Mouse (Mus musculus): Measurements from ENCODE around the gene Rpp38. TPM values are rescaled to one million over a fixed set of nuclear protein-coding genes. Genes with fewer than 3 reads are reported as not detected.

Rpp38 gene
- polyA plus RNA-seq, 1 experiment from 2014 or later: 22.1 TPM

DNA sequence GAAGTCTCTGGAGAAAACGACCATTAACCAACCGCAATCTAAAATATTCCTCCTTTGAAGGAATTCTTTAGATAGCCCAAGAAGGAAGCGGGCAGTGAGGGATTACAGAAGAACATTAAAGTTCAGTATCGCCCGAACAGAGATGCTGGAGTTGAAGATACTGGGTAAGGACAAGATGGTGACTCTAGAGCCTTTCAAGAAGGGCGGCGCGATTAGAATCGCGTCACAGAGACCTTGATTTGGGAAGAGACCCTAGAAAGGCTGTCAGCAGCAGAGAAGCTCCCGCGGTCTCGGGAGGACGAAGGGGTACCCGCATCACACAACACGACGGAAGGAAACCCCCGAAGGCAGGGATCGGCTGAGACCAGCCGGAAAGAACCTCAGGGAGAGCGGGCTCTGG, 387 bp downstream of the Rpp38 start:
- Histone ChIP-seq H3K9me3 (replicated peaks) (no peaks in the 10 kb centered on the region), H3K4me1 (peaks cover 17% of the 10 kb centered on the region), H3K27me3 (0 out of 2 replicates have a peak, but pooled peaks cover 7% of the 10 kb centered on the region), H3K36me3 (peaks cover 25% of the 10 kb centered on the region), H3K27ac (replicated peaks) (peak overlapping the region; percentile 83), H3K4me3 (replicated peaks) (peak overlapping the region; percentile 80), H3K4me2 (replicated peaks) (peak overlapping the region; percentile 67), H3K9ac (peak overlapping the region; percentile 71)
- no peak for ATAC-seq (ENCODE audit: insufficient number of reproducible peaks, low FRiP score, low TSS enrichment, low read depth)
- 2% methylated on average over 21 of the region's 21 CpGs for WGBS

DNA sequence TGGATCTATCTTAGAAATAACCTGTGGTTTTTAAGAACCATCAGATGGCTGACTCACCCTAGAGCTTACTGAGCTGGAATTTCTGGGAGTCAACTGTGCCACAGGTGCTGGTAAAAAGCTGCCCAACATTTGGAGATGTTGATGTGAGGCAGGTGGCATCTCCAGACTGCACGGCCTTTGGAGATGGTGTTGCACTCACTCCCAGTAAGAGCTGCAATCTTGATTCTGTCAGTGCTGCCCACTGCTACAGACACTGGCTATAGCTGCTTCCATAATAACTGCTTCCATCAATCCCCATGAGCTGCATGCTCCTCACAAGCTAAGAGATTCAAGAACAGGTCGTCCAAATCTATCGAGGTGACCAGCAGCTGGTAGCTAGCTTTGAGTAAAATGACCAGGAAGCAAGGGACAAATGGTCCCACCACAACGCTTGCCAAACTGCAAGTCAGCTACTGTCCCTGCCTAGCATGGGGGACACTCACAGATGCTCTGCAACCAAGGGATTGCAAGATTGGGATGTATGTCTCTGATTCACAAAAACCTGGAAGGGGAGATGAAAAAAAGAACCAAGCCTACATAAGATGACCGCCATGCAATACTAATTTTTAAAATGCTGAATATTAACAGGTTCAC, 1.3 kb downstream of the Rpp38 start:
- Histone ChIP-seq H3K36me3 (peaks cover 29% of the 10 kb centered on the region), H3K9ac (no peak overlapping the region), H3K27me3 (0 out of 2 replicates have a peak, but pooled peaks cover 2% of the 10 kb centered on the region), H3K4me1 (peaks cover 17% of the 10 kb centered on the region), H3K4me3 (replicated peaks) (peak overlapping the region; percentile 80), H3K4me2 (replicated peaks) (peak overlapping the region; percentile 67), H3K27ac (replicated peaks) (no peak overlapping the region), H3K9me3 (replicated peaks) (no peaks in the 10 kb centered on the region)
- no peak for ATAC-seq (ENCODE audit: insufficient number of reproducible peaks, low FRiP score, low TSS enrichment, low read depth)
- 80% methylated on average over 5 of the region's 5 CpGs for WGBS

DNA sequence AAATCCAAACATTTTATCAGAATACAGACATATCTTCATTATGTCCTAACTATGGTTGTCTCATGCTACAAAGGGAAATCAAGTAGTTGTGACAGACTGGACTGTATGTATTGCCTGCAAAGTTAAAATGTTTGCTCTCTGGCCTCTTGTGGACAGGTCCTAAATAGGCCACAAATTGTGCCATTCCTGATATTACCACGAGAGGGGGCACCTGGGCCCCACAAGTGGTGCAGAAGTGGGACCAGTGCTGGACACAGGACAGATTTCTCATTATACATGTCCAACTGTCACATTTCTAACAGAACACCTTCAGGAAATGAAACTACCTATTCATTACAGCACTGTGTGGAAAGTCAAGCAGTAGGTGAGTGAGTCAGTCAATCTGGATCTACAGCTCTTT, 5.1 kb downstream of the Rpp38 start:
- H3K9me3 ChIP-seq (replicated peaks): no peaks in the 10 kb centered on the region
- no peak overlapping the region for H3K4me2 ChIP-seq (replicated peaks)
- H3K27me3 ChIP-seq: no peaks in the 10 kb centered on the region
- H3K4me1 ChIP-seq: peaks cover 8% of the 10 kb centered on the region
- H3K36me3 ChIP-seq: peaks cover 55% of the 10 kb centered on the region
- 30% methylated on average over 1 of the region's 1 CpGs for WGBS
- H3K27ac ChIP-seq (replicated peaks): no peak overlapping the region
- no peak for ATAC-seq (ENCODE audit: insufficient number of reproducible peaks, low FRiP score, low TSS enrichment, low read depth)
- H3K4me3 ChIP-seq (replicated peaks): no peak overlapping the region
- H3K9ac ChIP-seq: no peak overlapping the region

DNA sequence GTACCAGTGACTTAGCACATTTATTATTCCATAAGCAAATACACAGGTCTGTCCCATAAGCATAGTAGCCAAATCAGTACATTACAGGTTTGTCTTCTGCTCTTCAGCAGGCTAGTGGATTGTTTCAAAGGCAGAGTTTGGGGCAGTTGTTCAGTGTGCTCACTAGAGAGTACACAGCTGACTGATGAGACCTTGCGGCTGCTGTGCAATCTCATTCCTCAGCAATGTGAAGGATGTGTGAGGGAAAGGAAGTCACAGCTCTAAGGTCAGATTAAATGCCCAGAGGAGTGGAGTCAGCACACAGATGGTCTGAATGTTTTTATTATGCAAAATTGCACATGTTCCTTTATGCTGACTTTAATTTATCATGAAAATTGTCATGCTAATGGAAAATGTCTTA, 5.9 kb downstream of the Rpp38 start:
- ATAC-seq (ENCODE audit: insufficient number of reproducible peaks, low FRiP score, low TSS enrichment, low read depth): no peak
- no peak overlapping the region for H3K9ac ChIP-seq
- no peaks in the 10 kb centered on the region for H3K9me3 ChIP-seq (replicated peaks)
- no peak overlapping the region for H3K4me2 ChIP-seq (replicated peaks)
- WGBS: 82% methylated on average over 1 of the region's 1 CpGs
- H3K27me3 ChIP-seq: no peaks in the 10 kb centered on the region
- H3K36me3 ChIP-seq: peaks cover 59% of the 10 kb centered on the region
- no peak overlapping the region for H3K4me3 ChIP-seq (replicated peaks)
- peaks cover 6% of the 10 kb centered on the region for H3K4me1 ChIP-seq
- no peak overlapping the region for H3K27ac ChIP-seq (replicated peaks)

DNA sequence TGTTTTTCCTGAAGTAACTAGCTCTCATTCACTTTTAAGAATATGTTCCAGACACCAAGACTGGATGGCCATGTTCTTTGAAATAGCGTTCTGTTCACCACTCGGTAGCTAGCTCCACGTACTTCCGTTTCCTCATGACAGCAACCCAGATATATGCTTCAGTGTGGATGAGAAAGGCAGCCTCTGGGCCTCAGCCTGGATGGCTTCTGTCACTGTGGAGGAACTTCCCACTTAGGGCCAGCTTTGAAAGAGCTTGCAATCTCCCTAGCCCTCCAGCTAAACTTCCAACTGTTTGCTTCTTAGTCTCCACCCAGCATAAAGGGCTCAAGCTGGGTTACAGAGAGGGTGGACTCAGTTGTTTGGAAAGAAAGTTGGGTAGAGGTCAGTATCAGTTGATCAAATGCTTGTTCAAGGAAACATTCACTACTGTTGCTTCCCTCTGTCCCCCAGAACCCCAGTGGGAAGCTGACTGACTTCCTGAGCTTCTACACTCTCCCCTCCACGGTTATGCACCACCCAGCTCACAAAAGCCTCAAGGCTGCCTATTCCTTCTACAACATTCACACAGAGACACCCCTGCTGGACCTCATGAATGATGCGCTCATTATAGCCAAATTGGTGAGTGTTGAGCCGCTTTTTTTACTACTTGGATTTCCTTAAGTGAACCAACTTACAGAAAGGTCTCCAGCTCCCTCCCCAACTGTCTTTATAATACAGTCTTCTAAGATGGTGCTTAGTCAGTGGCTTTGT, 7.9 kb downstream of the Rpp38 start:
- no peak overlapping the region for H3K4me3 ChIP-seq (replicated peaks)
- no peak overlapping the region for H3K4me2 ChIP-seq (replicated peaks)
- H3K4me1 ChIP-seq: no peaks in the 10 kb centered on the region
- H3K9me3 ChIP-seq (replicated peaks): no peaks in the 10 kb centered on the region
- H3K27me3 ChIP-seq: no peaks in the 10 kb centered on the region
- WGBS: 88% methylated on average over 7 of the region's 7 CpGs
- no peak overlapping the region for H3K27ac ChIP-seq (replicated peaks)
- no peak overlapping the region for H3K9ac ChIP-seq
- ATAC-seq (ENCODE audit: insufficient number of reproducible peaks, low FRiP score, low TSS enrichment, low read depth): no peak
- H3K36me3 ChIP-seq: peaks cover 56% of the 10 kb centered on the region

DNA sequence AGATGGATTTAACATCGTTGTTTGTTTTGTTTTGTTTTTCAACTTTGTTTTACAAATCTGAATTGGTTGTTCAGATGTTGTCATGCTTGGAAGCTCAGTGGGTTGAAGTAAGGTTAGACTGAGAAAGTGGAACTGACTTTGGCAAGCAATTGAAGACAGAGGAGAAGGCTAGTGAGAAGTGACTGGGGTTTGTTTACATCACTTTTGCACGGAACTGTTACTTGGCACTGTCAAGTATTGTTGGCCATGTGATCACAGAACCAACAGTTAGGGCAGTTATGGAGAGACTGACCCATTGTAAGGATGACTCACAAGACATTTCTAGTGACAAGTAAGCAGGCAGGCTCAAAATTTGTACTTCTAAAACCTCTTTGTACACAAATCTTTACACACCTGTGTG, 9.3 kb downstream of the Rpp38 start:
- Histone ChIP-seq H3K4me3 (replicated peaks) (no peak overlapping the region), H3K36me3 (peaks cover 52% of the 10 kb centered on the region), H3K27ac (replicated peaks) (no peak overlapping the region), H3K4me1 (no peaks in the 10 kb centered on the region), H3K27me3 (no peaks in the 10 kb centered on the region), H3K9ac (no peak overlapping the region), H3K4me2 (replicated peaks) (no peak overlapping the region), H3K9me3 (replicated peaks) (no peaks in the 10 kb centered on the region)
- 86% methylated on average over 2 of the region's 2 CpGs for WGBS
- ATAC-seq (ENCODE audit: insufficient number of reproducible peaks, low FRiP score, low TSS enrichment, low read depth): no peak

DNA sequence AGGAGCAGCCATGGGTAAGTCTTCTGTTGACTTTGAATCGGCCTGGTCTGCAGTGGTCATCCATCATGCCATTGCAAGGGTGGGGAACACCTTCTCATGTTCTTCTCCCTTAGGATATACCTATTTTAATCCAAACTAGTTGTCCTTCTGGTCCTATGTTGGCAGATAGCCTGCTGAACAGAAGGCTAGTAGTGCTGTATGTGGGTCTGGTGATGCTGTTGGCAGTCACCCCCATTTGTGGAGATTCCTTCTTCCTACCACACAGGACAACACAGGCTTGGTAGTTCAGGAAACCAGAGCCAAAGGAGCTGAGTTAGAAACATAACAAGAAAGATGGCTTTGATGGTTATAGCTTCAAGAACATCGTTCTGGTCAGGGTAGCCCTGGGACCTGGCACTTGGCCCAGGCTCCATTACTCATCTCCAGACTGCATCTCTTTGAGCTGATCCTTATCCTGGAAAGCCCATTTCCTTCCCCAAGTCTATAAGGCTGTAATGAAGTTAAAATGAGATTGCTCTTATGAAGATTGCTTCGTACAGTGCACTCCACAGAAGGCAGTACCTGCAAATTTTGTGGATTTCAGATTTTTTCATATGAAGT, 26.9 kb downstream of the Rpp38 start:
- Histone ChIP-seq H3K4me2 (replicated peaks) (no peak overlapping the region), H3K4me1 (no peaks in the 10 kb centered on the region), H3K4me3 (replicated peaks) (no peak overlapping the region), H3K27ac (replicated peaks) (no peak overlapping the region), H3K9ac (no peak overlapping the region), H3K27me3 (no peaks in the 10 kb centered on the region), H3K36me3 (peaks cover 10% of the 10 kb centered on the region), H3K9me3 (replicated peaks) (no peaks in the 10 kb centered on the region)
- WGBS: 74% methylated on average over 3 of the region's 3 CpGs
- ATAC-seq (ENCODE audit: insufficient number of reproducible peaks, low FRiP score, low TSS enrichment, low read depth): no peak

DNA sequence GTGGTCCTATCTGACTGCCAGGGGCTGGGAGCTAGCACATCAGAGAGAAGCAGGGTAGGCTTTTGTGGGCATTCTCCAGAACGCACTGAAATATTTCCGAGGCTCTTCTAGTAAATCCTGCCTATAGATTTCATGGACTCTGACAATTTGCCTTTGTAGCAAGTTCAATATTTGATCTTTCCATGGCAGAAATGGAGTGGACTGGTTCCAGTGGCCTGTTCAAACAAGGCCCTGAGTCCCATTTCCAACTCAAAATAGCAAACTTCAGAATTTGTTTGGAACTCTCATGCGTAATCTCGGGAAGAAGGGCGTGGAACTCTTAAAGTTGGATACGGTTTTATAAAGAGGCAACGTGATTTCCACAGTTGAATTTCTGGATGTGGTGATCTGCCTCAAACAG, 36.6 kb downstream of the Rpp38 start:
- Histone ChIP-seq H3K9me3 (replicated peaks) (no peaks in the 10 kb centered on the region), H3K36me3 (no peaks in the 10 kb centered on the region), H3K4me2 (replicated peaks) (no peak overlapping the region), H3K4me1 (no peaks in the 10 kb centered on the region), H3K27ac (replicated peaks) (no peak overlapping the region), H3K9ac (no peak overlapping the region), H3K4me3 (replicated peaks) (no peak overlapping the region), H3K27me3 (no peaks in the 10 kb centered on the region)
- ATAC-seq (ENCODE audit: insufficient number of reproducible peaks, low FRiP score, low TSS enrichment, low read depth): no peak
- WGBS: 74% methylated on average over 7 of the region's 7 CpGs

DNA sequence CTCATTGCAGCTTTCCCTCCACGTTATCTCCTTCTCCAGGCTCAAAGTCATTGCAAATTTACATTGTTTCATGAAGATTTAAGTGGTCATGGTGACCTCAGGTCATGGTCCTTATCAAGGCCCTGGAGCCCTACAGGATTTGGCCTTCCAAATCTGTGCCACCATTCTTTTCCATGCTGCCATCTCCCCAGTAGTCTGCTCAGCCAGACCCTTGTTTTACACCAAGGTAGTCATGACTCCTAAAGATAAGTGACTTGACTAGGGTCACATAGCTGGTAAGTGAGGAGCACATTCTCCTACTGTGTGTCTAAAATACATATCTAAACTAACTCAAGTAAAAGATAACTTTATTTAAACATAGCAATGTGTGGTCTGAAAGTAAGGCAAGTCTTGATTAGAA, 40.3 kb downstream of the Rpp38 start:
- no peaks in the 10 kb centered on the region for H3K27me3 ChIP-seq
- no peak overlapping the region for H3K9ac ChIP-seq
- no peaks in the 10 kb centered on the region for H3K9me3 ChIP-seq (replicated peaks)
- H3K4me3 ChIP-seq (replicated peaks): no peak overlapping the region
- H3K4me2 ChIP-seq (replicated peaks): no peak overlapping the region
- no peaks in the 10 kb centered on the region for H3K36me3 ChIP-seq
- ATAC-seq (ENCODE audit: insufficient number of reproducible peaks, low FRiP score, low TSS enrichment, low read depth): no peak
- no peak overlapping the region for H3K27ac ChIP-seq (replicated peaks)
- no peaks in the 10 kb centered on the region for H3K4me1 ChIP-seq
- 94% methylated on average over 1 of the region's 1 CpGs for WGBS

DNA sequence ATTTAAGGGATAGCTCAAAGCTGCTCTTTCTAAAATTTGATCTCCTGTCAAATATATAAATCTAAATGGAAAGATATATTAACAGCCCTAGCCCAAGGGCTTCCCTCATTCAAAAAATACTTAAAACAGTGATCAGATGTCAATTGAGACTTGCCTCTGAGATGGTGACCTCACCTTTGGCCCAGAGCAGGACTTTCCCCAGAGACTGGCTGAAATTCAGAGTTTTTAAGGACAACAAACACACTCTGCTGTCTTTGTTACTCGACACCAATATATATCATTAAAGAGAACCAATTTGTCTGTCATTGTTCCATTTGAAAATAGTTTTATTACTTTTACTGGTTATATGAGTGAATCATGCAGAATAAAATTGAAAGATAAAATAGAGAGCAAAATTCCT, 42.9 kb downstream of the Rpp38 start:
- Histone ChIP-seq H3K4me2 (replicated peaks) (no peak overlapping the region), H3K9me3 (replicated peaks) (no peaks in the 10 kb centered on the region), H3K9ac (no peak overlapping the region), H3K36me3 (no peaks in the 10 kb centered on the region), H3K4me1 (no peaks in the 10 kb centered on the region), H3K4me3 (replicated peaks) (no peak overlapping the region), H3K27me3 (no peaks in the 10 kb centered on the region), H3K27ac (replicated peaks) (no peak overlapping the region)
- WGBS: 86% methylated on average over 1 of the region's 1 CpGs
- no peak for ATAC-seq (ENCODE audit: insufficient number of reproducible peaks, low FRiP score, low TSS enrichment, low read depth)

DNA sequence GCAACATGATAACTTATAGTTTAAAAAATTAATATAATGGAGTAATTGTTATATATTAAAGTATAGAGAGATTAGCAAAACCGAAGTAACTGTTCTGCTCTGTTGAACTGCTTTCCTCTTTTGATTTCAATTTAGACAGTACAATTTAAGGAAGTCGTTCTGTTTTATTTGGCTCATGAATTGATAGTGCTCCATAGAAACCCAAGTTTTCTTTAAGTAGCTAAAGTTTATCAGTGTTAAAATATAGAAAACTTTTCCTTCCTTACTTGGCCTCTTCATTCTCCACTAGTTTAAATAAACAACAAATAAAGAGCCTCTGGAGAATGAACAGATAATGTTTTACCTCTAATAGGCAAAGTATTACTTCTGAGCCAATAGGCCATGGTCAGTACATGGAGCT, 46.2 kb downstream of the Rpp38 start:
- 80% methylated on average over 2 of the region's 2 CpGs for WGBS
- ATAC-seq (ENCODE audit: insufficient number of reproducible peaks, low FRiP score, low TSS enrichment, low read depth): no peak
- Histone ChIP-seq H3K4me1 (peaks cover 8% of the 10 kb centered on the region), H3K36me3 (no peaks in the 10 kb centered on the region), H3K9ac (no peak overlapping the region), H3K4me3 (replicated peaks) (no peak overlapping the region), H3K27me3 (no peaks in the 10 kb centered on the region), H3K27ac (replicated peaks) (no peak overlapping the region), H3K4me2 (replicated peaks) (no peak overlapping the region), H3K9me3 (replicated peaks) (no peaks in the 10 kb centered on the region)
